ENCODE assay signal across 12 mouse cellular contexts in the genomic region with DNA sequence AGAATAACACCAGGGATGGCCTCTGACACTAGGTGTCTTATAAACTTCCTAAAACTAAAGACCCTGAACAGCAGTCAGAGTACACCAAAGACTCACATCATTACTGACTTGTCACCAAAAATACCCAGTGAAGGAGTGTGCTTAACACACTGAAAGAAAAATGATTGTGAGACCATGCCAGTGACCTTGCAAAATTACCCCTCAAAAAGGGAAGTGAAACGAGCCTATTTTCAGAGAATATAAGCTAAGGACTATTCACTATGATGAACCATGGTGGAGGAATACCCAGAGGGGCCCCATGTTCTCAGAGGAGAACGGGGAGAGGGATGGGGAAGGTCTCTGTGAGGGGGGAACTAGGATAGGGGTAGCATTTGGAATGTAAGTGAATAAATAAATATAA.
"Had no signal": no experiment of that assay in that cellular context is flagged by ENCODE, and none has a peak within 500 bp of the region (broad histone marks: within the 10 kb centered on the region; RNA-seq: fewer than 3 reads in every experiment).

No protein-coding gene starts in this region.

- ATAC-seq: intestine, embryonic 16.5 days; lung, postnatal 0 days had no signal

- DNase-seq: kidney, adult 18-20 months; kidney, adult 9 months; kidney, postnatal 14 days; kidney, postnatal 4 days; liver, embryonic 13.5 days; lung, embryonic 14.5 days; midbrain, embryonic 14.5 days; thymus, adult 18-20 months; thymus, postnatal 14 days; thymus, postnatal 4 days had no signal
